Mouse (Mus musculus) adrenal gland (tissue): ENCODE data around the gene Styxl1.

Experiments used
- intact Hi-C: fragments of 180-260 bp; cut with DNase I; formaldehyde crosslinking; loops from one replicate; pipeline ENCODE4 v1.15.1; 2025
- microRNA-seq, 2 experiments: library from miRNA; unstranded; fragments of <30 nt; microRNA quantifications; one replicate each; pipeline ENCODE4; 2019

Styxl1 gene

DNA sequence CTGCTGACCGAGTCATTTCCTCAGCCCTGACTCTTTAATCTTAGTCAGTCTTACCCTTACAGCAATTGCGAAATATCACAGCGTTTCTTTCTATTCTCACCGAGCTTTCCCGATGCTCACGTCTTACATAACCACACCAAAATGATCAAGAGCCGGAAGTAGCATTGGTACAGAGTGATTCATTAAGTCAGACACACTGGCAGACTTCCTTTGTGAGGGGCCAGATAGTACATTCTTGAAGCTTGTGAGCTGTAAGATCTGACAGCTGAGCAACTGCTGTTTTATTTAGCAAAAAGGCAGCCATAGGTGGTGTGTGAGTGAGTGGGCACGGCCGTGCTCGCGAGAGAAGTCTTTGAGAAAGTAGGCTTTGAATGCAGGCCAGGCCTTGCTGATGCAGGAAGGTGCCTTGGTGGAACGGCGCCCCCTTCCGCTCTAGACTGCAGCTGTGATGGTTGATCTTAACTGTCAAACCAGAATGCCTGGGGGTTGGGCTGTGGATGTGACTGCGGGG lies 75.4 kb downstream of the Styxl1 start:
- intact Hi-C loops = no loop called here

DNA sequence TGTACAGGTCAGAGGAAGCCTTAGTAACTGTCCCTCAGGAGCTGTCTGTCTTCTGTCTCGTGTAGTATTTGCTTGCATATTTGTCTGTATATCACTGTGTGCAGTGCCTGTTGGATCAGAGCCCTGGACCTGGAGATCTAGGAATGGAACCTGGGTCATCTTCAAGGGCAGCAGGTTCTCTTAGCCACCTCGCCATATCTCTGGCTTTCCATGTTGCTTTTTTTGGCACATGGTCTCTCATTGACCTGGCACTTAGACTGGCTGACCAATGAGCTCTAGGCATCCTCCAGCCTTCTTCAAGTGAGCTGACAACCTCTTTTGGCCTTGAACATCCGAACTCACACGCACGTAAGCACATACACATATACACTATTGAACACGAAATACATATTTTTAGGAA lies 76.0 kb downstream of the Styxl1 start:
- intact Hi-C loops = no loop called here

DNA sequence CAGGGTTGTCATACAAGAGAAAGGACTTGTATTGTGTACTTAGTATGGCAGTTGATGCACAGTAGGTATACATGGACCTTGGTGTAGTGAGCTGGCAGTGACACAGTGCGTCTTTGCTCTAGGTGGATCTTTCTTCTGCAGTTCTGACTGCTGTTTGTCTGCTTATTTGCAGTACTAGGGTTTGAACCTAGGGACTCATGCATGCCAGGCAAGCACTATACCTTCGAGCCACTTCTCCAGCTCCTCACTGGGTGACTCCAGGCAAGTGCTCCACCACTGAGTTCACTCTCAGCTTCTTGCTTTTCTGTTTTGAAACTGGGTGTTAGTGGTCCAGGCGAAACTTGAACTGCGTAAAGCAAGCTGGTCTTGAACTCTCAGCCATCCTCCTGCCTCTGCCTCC lies 76.6 kb downstream of the Styxl1 start:
- intact Hi-C loops = no loop called here

DNA sequence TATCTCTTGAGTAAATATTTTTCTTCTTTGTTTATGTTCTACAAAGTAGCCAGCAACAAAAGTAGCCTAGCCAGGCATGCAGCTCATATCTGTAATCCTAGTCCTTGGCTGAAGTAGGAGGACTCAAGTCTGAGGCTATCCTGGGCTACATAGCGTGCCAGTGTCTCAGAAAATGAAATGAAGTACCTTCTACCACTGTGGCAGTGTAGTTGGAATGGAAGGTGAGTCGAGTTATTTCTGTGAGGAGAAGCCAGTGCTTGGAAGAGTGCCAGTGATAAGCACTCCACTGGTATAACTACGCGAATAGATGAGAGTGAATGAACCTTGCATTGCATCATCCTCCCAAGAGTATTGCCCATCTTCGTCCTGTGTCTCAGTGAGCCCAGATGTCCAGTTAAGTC lies 80.5 kb downstream of the Styxl1 start:
- intact Hi-C loops = no loop called here

Small RNA genes within 50 kb of the gene (microRNA-seq; reads per million reads assigned to microRNA genes)
- 0.12 to 0.23 reads per million in 2 experiments for gene Mir7034
